Mouse (Mus musculus) midbrain, embryonic 10.5 days (tissue): Measurements from ENCODE around the gene Rhpn2. TPM values are rescaled to one million over a fixed set of nuclear protein-coding genes. Genes with fewer than 3 reads are reported as not detected.

Experiments
- DNase-seq: peaks from one replicate; pipeline ENCODE4 v3.0.0-alpha.2; 2017; ENCODE audit warnings: low spot score
- H3K27ac ChIP-seq: fragments of 300-500 bp; sonication (generic); replicated peaks from 2 replicates; pipeline ENCODE4 v1.5.1; 2016; ENCODE audit warnings: mild to moderate bottlenecking
- H3K27me3 ChIP-seq: fragments of 300-500 bp; sonication (generic); 2 replicates; pipeline ENCODE4 v1.6.1; 2016; ENCODE audit warnings: low read depth, mild to moderate bottlenecking; ENCODE audit not compliant: poor library complexity, severe bottlenecking
- H3K36me3 ChIP-seq: fragments of 300-500 bp; sonication (generic); 2 replicates; pipeline ENCODE4 v1.6.1; 2016; ENCODE audit warnings: mild to moderate bottlenecking, moderate library complexity
- H3K4me1 ChIP-seq: fragments of 300-500 bp; sonication (generic); 2 replicates; pipeline ENCODE4 v1.6.1; 2016
- H3K4me3 ChIP-seq: fragments of 300-500 bp; sonication (generic); 2 replicates; pipeline ENCODE4 v1.5.1; 2016; ENCODE audit warnings: mild to moderate bottlenecking, moderate library complexity
- H3K9me3 ChIP-seq: fragments of 300-500 bp; sonication (generic); replicated peaks from 2 replicates; pipeline ENCODE4 v1.6.1; 2016; ENCODE audit warnings: mild to moderate bottlenecking
- WGBS: fragments of 180-500 bp; shearing (Covaris S2); methylation state at CpG from one replicate; pipeline ENCODE4 v1.1.7; 2016; 5-methylcytosine and 5-hydroxymethylcytosine counted together
- polyA plus RNA-seq: library from polyadenylated mRNA; unstranded; fragments of >200 nt; fragmentation: Nextera tagmentation; extraction: Ambion mirVana; gene quantifications from 2 replicates; pipeline ENCODE4 v1.2.1, GENCODE M21; 2016

The Rhpn2 gene
- polyA plus RNA-seq, 1 experiment from 2014 or later, result 3.7 TPM

GRCm38 (mm10) chr7:35416654-35416948, 82.6 kb downstream of the Rhpn2 start:
- no peak overlapping the region for H3K27ac ChIP-seq
- DNase-seq, result no peak
- peaks cover 99% of the 10 kb centered on the region for H3K36me3 ChIP-seq
- H3K9me3 ChIP-seq, result no peaks in the 10 kb centered on the region
- no peaks in the 10 kb centered on the region for H3K4me1 ChIP-seq
- no peak overlapping the region for H3K4me3 ChIP-seq
- 88% methylated on average over 5 of the region's 5 CpGs for whole genome bisulfite sequencing
- H3K27me3 ChIP-seq, result no peaks in the 10 kb centered on the region

- Histone ChIP-seq H3K27me3 (no peaks in the 10 kb centered on the region), H3K27ac (no peak overlapping the region), H3K36me3 (peaks cover 91% of the 10 kb centered on the region), H3K4me3 (no peak overlapping the region), H3K9me3 (no peaks in the 10 kb centered on the region), H3K4me1 (no peaks in the 10 kb centered on the region)
- WGBS, result 94% methylated on average over 10 of the region's 10 CpGs
- DNase-seq, result no peak
Measured at GRCm38 (mm10) chr7:35423071-35423470, 89.1 kb downstream of the Rhpn2 start.

GRCm38 (mm10) chr7:35428146-35428545, 94.2 kb downstream of the Rhpn2 start:
- no peak overlapping the region for H3K4me3 ChIP-seq
- H3K36me3 ChIP-seq, result peaks cover 90% of the 10 kb centered on the region
- H3K27ac ChIP-seq, result no peak overlapping the region
- no peaks in the 10 kb centered on the region for H3K4me1 ChIP-seq
- no peak for DNase-seq
- 93% methylated on average over 10 of the region's 10 CpGs for WGBS
- H3K9me3 ChIP-seq, result no peaks in the 10 kb centered on the region
- H3K27me3 ChIP-seq, result no peaks in the 10 kb centered on the region

GRCm38 (mm10) chr7:35435266-35435665, 101.3 kb downstream of the Rhpn2 start:
- H3K27ac ChIP-seq, result no peak overlapping the region
- WGBS, result 78% methylated on average over 9 of the region's 9 CpGs
- no peak for DNase-seq
- H3K4me3 ChIP-seq, result no peak overlapping the region
- H3K4me1 ChIP-seq, result peaks cover 10% of the 10 kb centered on the region
- no peaks in the 10 kb centered on the region for H3K27me3 ChIP-seq
- H3K36me3 ChIP-seq, result peaks cover 100% of the 10 kb centered on the region
- no peaks in the 10 kb centered on the region for H3K9me3 ChIP-seq

Other genes starting within 250 kb of the Rhpn2 start
- 0.35 and 0.38 TPM in 2 replicates for gene Cebpa, start 214.9 kb upstream of the Rhpn2 start, polyA plus RNA-seq
- gene Slc7a10, start 147.8 kb upstream of the Rhpn2 start, polyA plus RNA-seq, result 0.17 and 0.35 TPM in 2 replicates
- 11.9 and 13.5 TPM in 2 replicates for gene Lrp3, start 118.7 kb upstream of the Rhpn2 start, polyA plus RNA-seq
- gene Gpatch1, start 15.7 kb upstream of the Rhpn2 start, polyA plus RNA-seq, result 16.8 and 17.5 TPM in 2 replicates
- gene Faap24, start 62.7 kb downstream of the Rhpn2 start, polyA plus RNA-seq, result 25.2 and 25.3 TPM in 2 replicates
- gene Cep89, start 62.9 kb downstream of the Rhpn2 start, polyA plus RNA-seq, result 65.8 and 67.0 TPM in 2 replicates
- gene Slc7a9, start 114.6 kb downstream of the Rhpn2 start, polyA plus RNA-seq, result 0.17 and 0.25 TPM in 2 replicates
- gene Tdrd12, start 203.6 kb downstream of the Rhpn2 start, polyA plus RNA-seq, result 0.06 TPM in 1 of 2 replicates, not detected in the other
- 47.4 and 48.9 TPM in 2 replicates for gene Nudt19, start 222.1 kb downstream of the Rhpn2 start, polyA plus RNA-seq